Mouse (Mus musculus) limb, embryonic 11.5 days (tissue): ENCODE data around the gene Disp2. TPM values are rescaled to one million over a fixed set of nuclear protein-coding genes. Genes with fewer than 3 reads are reported as not detected.
A peak's percentile ranks its signal among the peaks of the same experiment; 100 is the strongest.

Experiments used
- ATAC-seq: fragments of 200-750 bp; cut with Nextera tagmentation; 2 replicates; pipeline ENCODE4 v1.8.0; 2017; ENCODE audit warnings: low read depth; ENCODE audit not compliant: insufficient number of reproducible peaks, low FRiP score, low TSS enrichment
- DNase-seq: peaks from one replicate; pipeline ENCODE4 v3.0.0-alpha.2; 2015; ENCODE audit warnings: low spot score
- H3K27ac ChIP-seq: fragments of 300-500 bp; sonication (generic); replicated peaks from 2 replicates; pipeline ENCODE4 v1.5.1; 2014; ENCODE audit warnings: low read depth, mild to moderate bottlenecking, low read length
- H3K27me3 ChIP-seq: fragments of 300-500 bp; sonication (generic); 2 replicates; pipeline ENCODE4 v1.6.1; 2014; ENCODE audit warnings: mild to moderate bottlenecking, low read length, mixed read lengths; ENCODE audit not compliant: control insufficient read depth, insufficient read depth
- H3K36me3 ChIP-seq: fragments of 300-500 bp; sonication (generic); 2 replicates; pipeline ENCODE4 v1.6.1; 2014; ENCODE audit warnings: mild to moderate bottlenecking, low read length, moderate library complexity, mixed read lengths; ENCODE audit not compliant: control insufficient read depth, insufficient read depth
- H3K4me1 ChIP-seq: fragments of 300-500 bp; sonication (generic); 2 replicates; pipeline ENCODE4 v1.6.1; 2014; ENCODE audit warnings: low read length, mixed read lengths; ENCODE audit not compliant: control insufficient read depth, insufficient read depth
- H3K4me2 ChIP-seq: fragments of 300-500 bp; sonication (generic); 2 replicates; pipeline ENCODE4 v1.6.1; 2014; ENCODE audit warnings: low read depth, mild to moderate bottlenecking, moderate library complexity; ENCODE audit not compliant: severe bottlenecking
- H3K4me3 ChIP-seq: fragments of 300-500 bp; sonication (generic); 2 replicates; pipeline ENCODE4 v1.5.1; 2014; ENCODE audit warnings: low read depth, low read length
- H3K9ac ChIP-seq: fragments of 300-500 bp; sonication (generic); 2 replicates; pipeline ENCODE4 v1.6.1; 2014; ENCODE audit warnings: mild to moderate bottlenecking, low read length
- H3K9me3 ChIP-seq: fragments of 300-500 bp; sonication (generic); 2 replicates; pipeline ENCODE4 v1.6.1; 2016; ENCODE audit warnings: low read length; ENCODE audit not compliant: control insufficient read depth
- WGBS: fragments of 180-500 bp; shearing (Covaris S2); extraction: QIAGEN DNeasy Blood & Tissue Kit; methylation state at CpG from one replicate; pipeline ENCODE4 v1.1.7; 2014; 5-methylcytosine and 5-hydroxymethylcytosine counted together
- polyA plus RNA-seq: library from polyadenylated mRNA; unstranded; fragments of >200 nt; fragmentation: Nextera tagmentation; extraction: Ambion mirVana; gene quantifications from 2 replicates; pipeline ENCODE4 v1.2.1, GENCODE M21; 2014

Disp2 gene
- polyA plus RNA-seq = 0.05 TPM in 1 of 2 replicates, not detected in the other

GRCm38 (mm10) chr2:118779504-118780480 lies at the start of gene Disp2:
Gene Disp2 (plus strand): TSS chr2:118779719.
- Histone ChIP-seq H3K9me3 (no peaks in the 10 kb centered on the region), H3K4me2 (peak within 1 kb of the TSS; percentile 64), H3K4me1 (no peaks in the 10 kb centered on the region; the same call in 1 of the 2 replicates), H3K9ac (no peak within 1 kb of the TSS), H3K4me3 (peak within 1 kb of the TSS; percentile 28), H3K27me3 (0 out of 2 replicates have a peak, but pooled peaks cover 3% of the 10 kb centered on the region), H3K27ac (no peak within 1 kb of the TSS), H3K36me3 (no peaks in the 10 kb centered on the region)
- ATAC-seq (peak; percentile 75; the same call in 1 of the 2 replicates), DNase-seq (peak; percentile 97)
- 15% methylated on average over 39 of the region's 39 CpGs for WGBS

GRCm38 (mm10) chr2:118729816-118730621 lies 49.5 kb upstream of the Disp2 start:
- no peak overlapping the region for H3K27ac ChIP-seq
- no peaks in the 10 kb centered on the region for H3K9me3 ChIP-seq
- DNase-seq = no peak
- H3K9ac ChIP-seq = no peak overlapping the region
- no peak overlapping the region for H3K4me3 ChIP-seq
- no peaks in the 10 kb centered on the region for H3K36me3 ChIP-seq
- no peak for ATAC-seq
- H3K4me2 ChIP-seq = no peak overlapping the region
- 27% methylated on average over 8 of the region's 8 CpGs for WGBS
- peaks cover 6% of the 10 kb centered on the region; the same call in 1 of the 2 replicates for H3K27me3 ChIP-seq
- H3K4me1 ChIP-seq = peaks cover 11% of the 10 kb centered on the region

- H3K4me3 ChIP-seq = no peak overlapping the region
- H3K4me2 ChIP-seq = no peak overlapping the region
- H3K27ac ChIP-seq = no peak overlapping the region
- H3K9me3 ChIP-seq = no peaks in the 10 kb centered on the region
- H3K4me1 ChIP-seq = peaks cover 11% of the 10 kb centered on the region
- no peaks in the 10 kb centered on the region for H3K36me3 ChIP-seq
- 6% methylated on average over 3 of the region's 3 CpGs for WGBS
- H3K9ac ChIP-seq = no peak overlapping the region
- peaks cover 6% of the 10 kb centered on the region; the same call in 1 of the 2 replicates for H3K27me3 ChIP-seq
- DNase-seq = peak; percentile 58
- ATAC-seq = no peak
Measured at GRCm38 (mm10) chr2:118730622-118730915, 49.0 kb upstream of the Disp2 start.

DNA sequence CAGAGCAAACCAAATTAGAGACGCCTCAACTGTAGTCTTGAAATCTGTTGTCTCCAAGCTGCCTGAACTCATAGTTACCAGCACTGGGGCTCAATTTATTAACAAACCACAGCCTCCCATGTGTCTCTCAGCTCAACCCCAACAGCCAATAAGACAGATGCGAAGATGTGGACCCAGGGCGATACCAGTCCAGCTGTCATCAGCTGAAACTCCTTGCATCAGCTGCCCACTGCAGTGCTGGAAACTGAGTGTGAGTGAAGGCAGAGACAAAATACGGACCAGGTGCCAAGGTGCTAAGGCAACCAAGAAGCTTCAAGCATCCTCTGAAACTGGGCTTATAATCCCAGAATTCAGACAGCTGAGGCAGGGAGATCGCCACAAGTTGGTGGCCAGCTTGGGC lies 47.5 kb upstream of the Disp2 start:
- no peak overlapping the region for H3K4me3 ChIP-seq
- H3K9me3 ChIP-seq = no peaks in the 10 kb centered on the region
- WGBS = 85% methylated on average over 5 of the region's 5 CpGs
- peaks cover 6% of the 10 kb centered on the region; the same call in 1 of the 2 replicates for H3K27me3 ChIP-seq
- ATAC-seq (no peak), DNase-seq (no peak)
- H3K27ac ChIP-seq = no peak overlapping the region
- peaks cover 11% of the 10 kb centered on the region for H3K4me1 ChIP-seq
- H3K4me2 ChIP-seq = no peak overlapping the region
- no peaks in the 10 kb centered on the region for H3K36me3 ChIP-seq
- H3K9ac ChIP-seq = no peak overlapping the region

DNA sequence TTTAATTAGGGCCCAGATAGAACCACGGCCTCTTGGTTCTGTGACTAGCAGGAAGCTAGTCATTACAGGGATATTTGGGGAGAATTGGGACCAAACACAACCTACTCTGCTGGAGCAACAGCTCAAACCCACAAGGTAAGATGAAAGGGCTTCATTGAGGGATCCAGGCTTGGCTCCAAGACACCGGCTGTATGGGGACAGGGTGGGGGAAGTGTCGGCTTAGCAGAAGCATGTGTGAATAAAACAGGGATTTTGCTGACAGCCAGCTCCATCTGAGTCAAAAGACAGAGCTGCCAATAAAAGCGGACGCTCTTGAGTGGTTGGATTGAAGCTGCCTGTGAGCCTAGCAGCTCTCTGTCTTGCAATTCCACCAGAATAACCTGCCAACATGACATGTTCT lies 46.2 kb upstream of the Disp2 start:
- Histone ChIP-seq H3K27me3 (peaks cover 6% of the 10 kb centered on the region; the same call in 1 of the 2 replicates), H3K4me1 (peaks cover 6% of the 10 kb centered on the region), H3K9ac (no peak overlapping the region), H3K4me3 (no peak overlapping the region), H3K4me2 (no peak overlapping the region), H3K36me3 (no peaks in the 10 kb centered on the region), H3K9me3 (no peaks in the 10 kb centered on the region), H3K27ac (no peak overlapping the region)
- WGBS = 47% methylated on average over 5 of the region's 5 CpGs
- ATAC-seq = no peak
- no peak for DNase-seq

DNA sequence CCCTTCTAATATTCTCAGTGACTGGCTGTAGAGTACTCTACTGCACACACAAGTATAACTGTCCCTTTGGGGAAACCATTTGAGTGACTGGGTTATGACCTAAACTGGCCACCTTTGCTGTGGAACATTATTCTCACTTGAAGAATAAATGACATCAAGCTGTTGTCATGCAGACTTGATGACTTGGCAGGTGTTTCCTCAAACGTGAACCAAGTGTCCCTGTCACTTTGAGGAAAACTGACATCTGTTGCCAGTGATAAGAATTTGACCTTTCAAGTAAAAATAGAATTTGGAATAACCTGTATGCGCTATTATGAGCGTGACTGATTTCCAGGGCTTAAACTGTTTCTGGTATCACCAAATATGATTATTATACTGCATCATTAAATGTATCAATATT lies 39.2 kb upstream of the Disp2 start:
- Histone ChIP-seq H3K4me3 (no peak overlapping the region), H3K9ac (no peak overlapping the region), H3K27ac (no peak overlapping the region), H3K4me2 (no peak overlapping the region), H3K9me3 (no peaks in the 10 kb centered on the region), H3K4me1 (peaks cover 5% of the 10 kb centered on the region; the same call in 1 of the 2 replicates), H3K36me3 (no peaks in the 10 kb centered on the region), H3K27me3 (peaks cover 12% of the 10 kb centered on the region)
- ATAC-seq = no peak
- WGBS = 73% methylated on average over 3 of the region's 3 CpGs
- DNase-seq = no peak

GRCm38 (mm10) chr2:118741183-118741582 lies 38.3 kb upstream of the Disp2 start:
- Histone ChIP-seq H3K36me3 (no peaks in the 10 kb centered on the region), H3K4me1 (peaks cover 5% of the 10 kb centered on the region; the same call in 1 of the 2 replicates), H3K27ac (no peak overlapping the region), H3K27me3 (peaks cover 12% of the 10 kb centered on the region), H3K9me3 (no peaks in the 10 kb centered on the region), H3K4me3 (no peak overlapping the region), H3K9ac (no peak overlapping the region), H3K4me2 (no peak overlapping the region)
- ATAC-seq (no peak), DNase-seq (no peak)
- 64% methylated on average over 9 of the region's 9 CpGs for WGBS

- Histone ChIP-seq H3K4me2 (no peak overlapping the region), H3K9me3 (no peaks in the 10 kb centered on the region), H3K4me1 (peaks cover 8% of the 10 kb centered on the region; the same call in 1 of the 2 replicates), H3K27ac (no peak overlapping the region), H3K27me3 (peaks cover 12% of the 10 kb centered on the region), H3K9ac (no peak overlapping the region), H3K4me3 (no peak overlapping the region), H3K36me3 (no peaks in the 10 kb centered on the region)
- no peak for DNase-seq
- ATAC-seq = no peak
- WGBS = 28% methylated on average over 8 of the region's 8 CpGs
Measured at GRCm38 (mm10) chr2:118743261-118743943, 36.1 kb upstream of the Disp2 start.
